Mouse (Mus musculus) forebrain, embryonic 12.5 days (tissue): ENCODE results near the gene Gm21887. TPM values are rescaled to one million over a fixed set of nuclear protein-coding genes. Genes with fewer than 3 reads are reported as not detected.
"Not testable (repeated sequence)": the region's sequence is repeated elsewhere in the genome, so short reads cannot be mapped to it uniquely, and the experiment has no call there.

Source experiments
- ATAC-seq: fragments of 200-750 bp; cut with Nextera tagmentation; 2 replicates; pipeline ENCODE4 v1.8.0; 2017; ENCODE audit warnings: moderate TSS enrichment; ENCODE audit not compliant: low FRiP score
- H3K27ac ChIP-seq: fragments of 300-500 bp; sonication (generic); 2 replicates; pipeline ENCODE4 v1.5.1; 2016; ENCODE audit warnings: mild to moderate bottlenecking
- H3K27me3 ChIP-seq: fragments of 300-500 bp; sonication (generic); 2 replicates; pipeline ENCODE4 v1.6.1; 2016; ENCODE audit warnings: mild to moderate bottlenecking
- H3K36me3 ChIP-seq: fragments of 300-500 bp; sonication (generic); replicated peaks from 2 replicates; pipeline ENCODE4 v1.6.1; 2016; ENCODE audit warnings: mild to moderate bottlenecking
- H3K4me1 ChIP-seq: fragments of 300-500 bp; sonication (generic); 2 replicates; pipeline ENCODE4 v1.6.1; 2016
- H3K4me2 ChIP-seq: fragments of 300-500 bp; sonication (generic); 2 replicates; pipeline ENCODE4 v1.6.1; 2016; ENCODE audit warnings: mild to moderate bottlenecking, moderate library complexity
- H3K4me3 ChIP-seq: fragments of 300-500 bp; sonication (generic); replicated peaks from 2 replicates; pipeline ENCODE4 v1.5.1; 2016; ENCODE audit warnings: mild to moderate bottlenecking
- H3K9ac ChIP-seq: fragments of 300-500 bp; sonication (generic); 2 replicates; pipeline ENCODE4 v1.6.1; 2016; ENCODE audit warnings: mild to moderate bottlenecking
- H3K9me3 ChIP-seq: fragments of 300-500 bp; sonication (generic); 2 replicates; pipeline ENCODE4 v1.6.1; 2016
- WGBS: fragments of 180-500 bp; shearing (Covaris S2); methylation state at CpG from one replicate; pipeline ENCODE4 v1.1.7; 2016; 5-methylcytosine and 5-hydroxymethylcytosine counted together
- polyA plus RNA-seq: library from polyadenylated mRNA; unstranded; fragments of >200 nt; fragmentation: Nextera tagmentation; extraction: Ambion mirVana; gene quantifications from 2 replicates; pipeline ENCODE4 v1.2.1, GENCODE M21; 2016

The Gm21887 gene
- 181 and 277 TPM in 2 replicates for polyA plus RNA-seq

- peak; percentile 88 for ATAC-seq
- Histone ChIP-seq H3K4me1 (peaks cover 25% of the 10 kb centered on the region), H3K27ac (peak within 1 kb of the TSS; percentile 79), H3K9me3 (peaks cover 43% of the 10 kb centered on the region), H3K9ac (peak within 1 kb of the TSS; percentile 71), H3K36me3 (peaks cover 10% of the 10 kb centered on the region), H3K4me2 (peak within 1 kb of the TSS; percentile 21; the same call in 1 of the 2 replicates), H3K4me3 (peak within 1 kb of the TSS; percentile 47)
- 66% methylated on average over 116 of the region's 118 CpGs for WGBS
- not testable (repeated sequence) for H3K27me3 ChIP-seq
Measured at GRCm38 (mm10) chrX:170009016-170009750, at the start of gene Gm21887. Gene Gm21887 (plus strand): TSS chrX:170009659.

GRCm38 (mm10) chrX:169969337-169969736 lies 40.1 kb upstream of the Gm21887 start:
- no peak for ATAC-seq
- peaks cover 26% of the 10 kb centered on the region for H3K36me3 ChIP-seq
- no peak overlapping the region for H3K27ac ChIP-seq
- H3K9me3 ChIP-seq, result peaks cover 20% of the 10 kb centered on the region
- no peaks in the 10 kb centered on the region for H3K4me1 ChIP-seq
- H3K4me3 ChIP-seq, result no peak overlapping the region
- H3K9ac ChIP-seq, result no peak overlapping the region
- 93% methylated on average over 1 of the region's 1 CpGs for WGBS
- no peak overlapping the region for H3K4me2 ChIP-seq
- no peaks in the 10 kb centered on the region for H3K27me3 ChIP-seq

GRCm38 (mm10) chrX:169969765-169970164 lies 39.7 kb upstream of the Gm21887 start:
- H3K27ac ChIP-seq, H3K4me2 ChIP-seq, H3K4me3 ChIP-seq, H3K9ac ChIP-seq, H3K4me1 ChIP-seq, H3K27me3 ChIP-seq: not testable (repeated sequence)
- 86% methylated on average over 3 of the region's 3 CpGs for WGBS
- ATAC-seq, result peak; percentile 24; the same call in 1 of the 2 replicates
- Histone ChIP-seq H3K36me3 (peaks cover 30% of the 10 kb centered on the region), H3K9me3 (peaks cover 24% of the 10 kb centered on the region)

- not testable (repeated sequence) for H3K4me2 ChIP-seq, H3K4me3 ChIP-seq, H3K9ac ChIP-seq, H3K4me1 ChIP-seq, H3K27me3 ChIP-seq, H3K27ac ChIP-seq, ATAC-seq
- Histone ChIP-seq H3K36me3 (peaks cover 38% of the 10 kb centered on the region), H3K9me3 (peaks cover 32% of the 10 kb centered on the region)
- 88% methylated on average over 7 of the region's 7 CpGs for WGBS
Measured at GRCm38 (mm10) chrX:169970546-169970945, 38.9 kb upstream of the Gm21887 start.

- not testable (repeated sequence) for H3K4me2 ChIP-seq, H3K4me3 ChIP-seq, ATAC-seq, H3K4me1 ChIP-seq, H3K27ac ChIP-seq, H3K27me3 ChIP-seq, H3K9ac ChIP-seq
- WGBS, result 88% methylated on average over 6 of the region's 6 CpGs
- peaks cover 41% of the 10 kb centered on the region for H3K36me3 ChIP-seq
- H3K9me3 ChIP-seq, result peaks cover 37% of the 10 kb centered on the region
Measured at GRCm38 (mm10) chrX:169971562-169971961, 37.9 kb upstream of the Gm21887 start.

- not testable (repeated sequence) for H3K9ac ChIP-seq, H3K4me1 ChIP-seq, H3K27ac ChIP-seq, H3K27me3 ChIP-seq, H3K4me3 ChIP-seq, H3K4me2 ChIP-seq
- ATAC-seq, result peak; percentile 34; the same call in 1 of the 2 replicates
- Histone ChIP-seq H3K9me3 (peaks cover 37% of the 10 kb centered on the region), H3K36me3 (peaks cover 45% of the 10 kb centered on the region)
- 80% methylated on average over 2 of the region's 2 CpGs for WGBS
Measured at GRCm38 (mm10) chrX:169972131-169972530, 37.3 kb upstream of the Gm21887 start.

- H3K27me3 ChIP-seq, H3K4me1 ChIP-seq, H3K27ac ChIP-seq, H3K9ac ChIP-seq, ATAC-seq, H3K4me2 ChIP-seq, H3K4me3 ChIP-seq: not testable (repeated sequence)
- peaks cover 50% of the 10 kb centered on the region for H3K36me3 ChIP-seq
- 74% methylated on average over 6 of the region's 6 CpGs for WGBS
- peaks cover 39% of the 10 kb centered on the region for H3K9me3 ChIP-seq
Measured at GRCm38 (mm10) chrX:169972791-169973494, 36.5 kb upstream of the Gm21887 start.

GRCm38 (mm10) chrX:169973806-169974205 lies 35.7 kb upstream of the Gm21887 start:
- H3K27me3 ChIP-seq, H3K4me3 ChIP-seq, ATAC-seq, H3K27ac ChIP-seq, H3K4me1 ChIP-seq, H3K9ac ChIP-seq, H3K4me2 ChIP-seq: not testable (repeated sequence)
- WGBS, result 61% methylated on average over 3 of the region's 3 CpGs
- H3K36me3 ChIP-seq, result peaks cover 59% of the 10 kb centered on the region
- H3K9me3 ChIP-seq, result peaks cover 48% of the 10 kb centered on the region

- H3K9ac ChIP-seq, H3K4me1 ChIP-seq, H3K27ac ChIP-seq, H3K4me2 ChIP-seq, H3K4me3 ChIP-seq, H3K27me3 ChIP-seq, ATAC-seq: not testable (repeated sequence)
- H3K9me3 ChIP-seq, result peaks cover 55% of the 10 kb centered on the region
- peaks cover 60% of the 10 kb centered on the region for H3K36me3 ChIP-seq
- WGBS, result 65% methylated on average over 4 of the region's 4 CpGs
Measured at GRCm38 (mm10) chrX:169974456-169974855, 35.0 kb upstream of the Gm21887 start.

GRCm38 (mm10) chrX:169974974-169975373 lies 34.5 kb upstream of the Gm21887 start:
- H3K27ac ChIP-seq, H3K4me2 ChIP-seq, H3K4me1 ChIP-seq, ATAC-seq, H3K9ac ChIP-seq, H3K27me3 ChIP-seq, H3K4me3 ChIP-seq: not testable (repeated sequence)
- WGBS, result 78% methylated on average over 6 of the region's 6 CpGs
- Histone ChIP-seq H3K9me3 (peaks cover 56% of the 10 kb centered on the region), H3K36me3 (peaks cover 56% of the 10 kb centered on the region)

GRCm38 (mm10) chrX:169975681-169976131 lies 33.8 kb upstream of the Gm21887 start:
- H3K9me3 ChIP-seq, result peaks cover 61% of the 10 kb centered on the region
- not testable (repeated sequence) for H3K9ac ChIP-seq, H3K4me1 ChIP-seq, ATAC-seq, H3K27ac ChIP-seq, H3K4me2 ChIP-seq, H3K27me3 ChIP-seq, H3K4me3 ChIP-seq
- peaks cover 56% of the 10 kb centered on the region for H3K36me3 ChIP-seq
- WGBS, result 78% methylated on average over 3 of the region's 3 CpGs

GRCm38 (mm10) chrX:169976340-169976739 lies 33.1 kb upstream of the Gm21887 start:
- not testable (repeated sequence) for ATAC-seq, H3K9ac ChIP-seq, H3K4me1 ChIP-seq, H3K27me3 ChIP-seq, H3K4me2 ChIP-seq, H3K27ac ChIP-seq, H3K4me3 ChIP-seq
- peaks cover 68% of the 10 kb centered on the region for H3K9me3 ChIP-seq
- WGBS, result 68% methylated on average over 5 of the region's 5 CpGs
- peaks cover 57% of the 10 kb centered on the region for H3K36me3 ChIP-seq
